Mouse (Mus musculus): ENCODE results near the gene Serp1. TPM values are rescaled to one million over a fixed set of nuclear protein-coding genes. Genes with fewer than 3 reads are reported as not detected.
"Not testable (repeated sequence)": the region's sequence is repeated elsewhere in the genome, so short reads cannot be mapped to it uniquely, and the experiment has no call there.

Serp1 gene
- total RNA-seq, 2 experiments from 2014 or later = 123 to 135 TPM

GRCm38 (mm10) chr3:58508020-58508750 lies 17.5 kb downstream of the Serp1 start:
- peak; percentile 19 to 26 for DNase-seq

- DNase-seq = no peak
Observed at GRCm38 (mm10) chr3:58504676-58505075, 21.0 kb downstream of the Serp1 start.

DNA sequence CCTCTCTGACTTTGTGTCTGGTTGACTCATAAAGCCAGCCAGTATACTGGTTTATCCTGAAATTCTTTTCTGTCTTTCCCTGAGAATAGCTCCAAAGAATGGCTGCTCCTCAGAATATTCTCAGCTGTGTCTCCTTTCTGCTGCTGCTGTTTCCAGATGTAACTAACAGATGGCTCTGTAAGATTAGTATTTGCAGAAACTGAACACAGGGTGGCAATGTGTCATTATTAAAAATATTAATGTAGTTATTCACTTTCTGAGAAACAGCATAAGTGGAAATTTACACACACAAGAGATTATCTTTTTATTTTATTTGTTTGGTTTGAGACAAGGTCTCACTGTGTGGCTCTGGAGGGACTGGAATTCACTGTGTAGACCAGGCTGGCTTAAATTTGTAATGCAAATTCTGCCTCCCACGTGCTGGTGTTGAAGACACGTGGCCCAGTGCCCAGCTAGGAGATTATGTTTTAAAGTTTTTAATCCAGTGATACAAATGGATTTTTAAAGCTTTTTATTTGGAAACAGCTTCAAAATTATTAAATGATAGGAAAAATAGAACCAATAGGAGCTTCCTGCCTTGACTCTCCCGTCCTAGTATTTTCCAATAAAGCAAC lies 21.9 kb downstream of the Serp1 start:
- DNase-seq = no peak

GRCm38 (mm10) chr3:58501961-58502360 lies 23.7 kb downstream of the Serp1 start:
- DNase-seq = no peak

- DNase-seq = no peak
Observed at GRCm38 (mm10) chr3:58493621-58494020, 32.1 kb downstream of the Serp1 start.

DNA sequence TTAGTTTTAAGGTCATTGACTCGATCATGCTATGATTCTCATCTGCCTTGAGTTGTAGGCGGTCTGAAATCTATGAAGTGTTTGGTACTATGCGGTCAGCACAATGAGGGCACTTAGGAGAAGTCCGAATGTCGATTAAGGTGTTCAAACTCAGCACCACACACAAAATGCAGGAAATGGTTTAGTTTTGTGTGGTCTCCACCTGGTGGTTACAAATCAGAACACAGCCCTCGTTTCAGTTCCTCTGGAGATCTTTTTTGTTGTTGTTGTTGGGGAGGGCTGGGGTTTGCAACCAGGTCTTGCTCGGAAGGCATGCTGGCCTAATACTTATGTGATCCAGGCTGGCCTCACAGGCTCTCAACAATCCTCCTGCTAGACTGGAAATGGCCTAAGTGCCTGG lies 34.9 kb downstream of the Serp1 start:
- DNase-seq = peak in 1 of 2 experiments; percentile 31

- DNase-seq = peak; percentile 34 to 41
Observed at GRCm38 (mm10) chr3:58487999-58488775, 37.5 kb downstream of the Serp1 start.

DNA sequence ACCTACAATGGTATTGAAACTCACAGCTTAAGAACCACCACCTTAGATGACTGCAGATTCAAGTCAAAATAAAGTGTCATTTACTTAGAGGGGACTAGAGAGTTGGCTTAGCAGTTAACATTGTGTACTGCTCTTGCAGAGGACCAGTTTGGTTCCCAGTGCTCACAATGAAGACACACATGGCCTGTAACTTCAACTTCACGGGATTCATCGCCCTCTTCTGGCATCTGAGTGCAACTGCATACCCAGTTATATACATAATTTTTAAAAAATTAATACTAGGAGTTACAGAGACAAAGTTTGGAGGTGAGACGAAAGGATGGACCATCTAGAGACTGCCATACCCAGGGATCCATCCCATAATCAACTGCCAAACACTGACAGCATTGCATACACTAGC lies 38.6 kb downstream of the Serp1 start:
- DNase-seq = no peak

DNA sequence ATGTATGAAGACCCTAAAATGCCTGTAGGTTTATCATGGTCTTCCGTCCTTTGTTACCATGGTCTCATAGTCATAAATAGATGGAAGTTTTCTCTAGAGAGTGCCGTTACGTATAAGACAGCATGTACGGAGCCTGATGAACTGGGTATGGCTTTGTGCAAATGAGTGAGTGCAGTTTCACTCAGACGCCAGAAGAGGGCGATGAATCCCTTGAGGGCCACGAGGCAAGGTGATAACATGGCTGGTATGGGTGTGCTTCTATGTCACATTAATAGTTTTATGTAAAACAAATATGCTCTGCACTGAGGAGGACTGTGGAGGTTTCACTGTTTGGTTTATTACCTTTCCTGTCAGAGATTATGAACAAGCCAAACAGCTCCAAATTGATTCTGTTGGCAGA lies 39.8 kb downstream of the Serp1 start:
- no peak for DNase-seq

DNA sequence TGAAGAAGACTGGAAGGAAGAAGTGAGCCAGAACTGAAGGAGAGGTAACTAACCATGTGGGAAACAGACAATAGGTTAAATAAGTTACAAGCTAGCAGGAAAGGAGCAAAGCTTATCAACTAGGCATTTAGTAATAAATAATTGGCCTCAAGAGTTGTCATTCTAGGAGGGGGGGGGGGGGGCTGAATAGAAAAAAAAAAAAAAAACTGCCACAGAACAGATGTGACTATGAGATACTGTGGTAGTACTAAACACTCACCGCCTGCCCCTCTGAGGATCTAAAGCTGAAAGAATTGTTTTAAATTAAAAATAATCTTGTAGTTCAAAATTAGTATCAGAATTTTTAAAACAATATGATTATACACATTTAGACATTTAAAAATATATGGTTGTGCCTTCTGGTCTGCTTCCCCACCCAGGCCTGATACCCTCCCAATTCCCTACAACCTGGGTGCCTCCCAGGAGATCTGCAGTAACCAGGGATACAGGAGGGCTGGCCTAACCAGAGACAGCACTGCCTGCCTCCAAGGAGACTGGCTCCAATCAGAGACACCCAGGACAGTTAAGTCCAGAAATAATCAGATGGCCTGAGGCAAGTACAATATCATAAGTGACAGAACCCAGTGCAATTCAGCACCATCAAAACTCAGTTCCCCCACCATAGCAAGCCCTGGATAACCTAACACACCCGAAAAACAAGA lies 46.8 kb downstream of the Serp1 start:
- DNase-seq = no peak

DNA sequence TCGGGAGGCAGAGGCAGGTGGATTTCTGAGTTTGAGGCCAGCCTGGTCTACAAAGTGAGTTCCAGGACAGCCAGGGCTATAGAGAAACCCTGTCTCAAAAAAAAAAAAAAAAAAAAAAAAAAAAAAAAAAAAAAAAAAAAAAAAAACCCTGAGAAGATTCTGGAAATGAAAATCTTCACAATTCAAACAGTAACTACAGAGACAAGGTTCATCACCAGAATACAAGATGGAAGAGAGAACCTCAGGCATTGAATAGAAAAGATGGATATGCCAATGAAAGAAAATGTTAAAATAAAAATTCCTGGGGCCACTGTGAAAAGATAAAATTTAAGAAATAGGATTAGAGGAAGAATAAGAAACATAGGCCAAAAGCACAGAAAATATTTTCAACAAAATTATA lies 50.4 kb downstream of the Serp1 start:
- DNase-seq = not testable (repeated sequence)

Other genes with a start within 250 kb of the Serp1 start
- 10 to 100 TPM; 33.9 to 37.1 TPM for gene Tsc22d2, start 111.2 kb downstream of the Serp1 start, total RNA-seq (2021)
- 10 to 100 TPM; 43.3 to 52.8 TPM for gene Eif2a, start 71 bp downstream of the Serp1 start, total RNA-seq (2021)
- 100 to 1,000 TPM; 142 to 148 TPM for gene Selenot, start 50.7 kb upstream of the Serp1 start, total RNA-seq (2021)
- gene Erich6, start 111.3 kb upstream of the Serp1 start, total RNA-seq (2021) = under 1 TPM in 1 of 2 experiments, not detected in 1; 0.17 TPM
- 10 to 100 TPM; 29.5 to 30.1 TPM for gene Siah2, start 166.5 kb upstream of the Serp1 start, total RNA-seq (2021)

Measured in adrenal gland, postnatal 36 days (tissue).